Mouse (Mus musculus) kidney, postnatal 0 days (tissue): Measurements from ENCODE around the gene Smim26. TPM values are rescaled to one million over a fixed set of nuclear protein-coding genes. Genes with fewer than 3 reads are reported as not detected.

Experiments
- ATAC-seq: fragments of 200-750 bp; cut with Nextera tagmentation; replicated peaks from 2 replicates; pipeline ENCODE4 v1.8.0; 2017; ENCODE audit warnings: low read depth, moderate number of reproducible peaks, moderate TSS enrichment, moderate library complexity; ENCODE audit not compliant: low FRiP score
- DNase-seq: peaks from one replicate; pipeline ENCODE4 v3.0.0-alpha.2; 2016; ENCODE audit warnings: low spot score
- H3K27ac ChIP-seq: fragments of 300-500 bp; sonication (generic); 2 replicates; pipeline ENCODE4 v1.5.1; 2014; ENCODE audit warnings: mild to moderate bottlenecking
- H3K27me3 ChIP-seq: fragments of 300-500 bp; sonication (generic); 2 replicates; pipeline ENCODE4 v1.6.1; 2014; ENCODE audit warnings: low read length, mixed read lengths; ENCODE audit not compliant: insufficient read depth
- H3K36me3 ChIP-seq: fragments of 300-500 bp; sonication (generic); 2 replicates; pipeline ENCODE4 v1.6.1; 2014; ENCODE audit warnings: low read length, mixed read lengths; ENCODE audit not compliant: insufficient read depth
- H3K4me1 ChIP-seq: fragments of 300-500 bp; sonication (generic); replicated peaks from 2 replicates; pipeline ENCODE4 v1.6.1; 2014; ENCODE audit warnings: antibody characterized with exemption, low read length, mixed read lengths; ENCODE audit not compliant: insufficient read depth
- H3K4me2 ChIP-seq: fragments of 300-500 bp; sonication (generic); 2 replicates; pipeline ENCODE4 v1.6.1; 2014; ENCODE audit warnings: mild to moderate bottlenecking, low read length, moderate library complexity, mixed read lengths
- H3K4me3 ChIP-seq: fragments of 300-500 bp; sonication (generic); replicated peaks from 2 replicates; pipeline ENCODE4 v1.5.1; 2014; ENCODE audit warnings: low read depth, low read length
- H3K9ac ChIP-seq: fragments of 300-500 bp; sonication (generic); 2 replicates; pipeline ENCODE4 v1.6.1; 2014; ENCODE audit warnings: low read depth, low read length
- H3K9me3 ChIP-seq: fragments of 300-500 bp; sonication (generic); replicated peaks from 2 replicates; pipeline ENCODE4 v1.6.1; 2016; ENCODE audit warnings: low read length, inconsistent platforms, mixed read lengths
- CTCF ChIP-seq: IDR thresholded peaks from 2 replicates; pipeline ENCODE4 v1.5.1; 2016; ENCODE audit warnings: antibody characterized with exemption, low read depth, mild to moderate bottlenecking, moderate library complexity
- WGBS: fragments of 180-500 bp; shearing (Covaris S2); extraction: QIAGEN DNeasy Blood & Tissue Kit; methylation state at CpG from one replicate; pipeline ENCODE4 v1.1.7; 2014; 5-methylcytosine and 5-hydroxymethylcytosine counted together
- polyA plus RNA-seq: library from polyadenylated mRNA; unstranded; fragments of >200 nt; fragmentation: Nextera tagmentation; extraction: Ambion mirVana; gene quantifications from 2 replicates; pipeline ENCODE4 v1.2.1, GENCODE M21; 2015

Gene Smim26
- polyA plus RNA-seq, 1 experiment from 2014 or later = 90.6 TPM

DNA sequence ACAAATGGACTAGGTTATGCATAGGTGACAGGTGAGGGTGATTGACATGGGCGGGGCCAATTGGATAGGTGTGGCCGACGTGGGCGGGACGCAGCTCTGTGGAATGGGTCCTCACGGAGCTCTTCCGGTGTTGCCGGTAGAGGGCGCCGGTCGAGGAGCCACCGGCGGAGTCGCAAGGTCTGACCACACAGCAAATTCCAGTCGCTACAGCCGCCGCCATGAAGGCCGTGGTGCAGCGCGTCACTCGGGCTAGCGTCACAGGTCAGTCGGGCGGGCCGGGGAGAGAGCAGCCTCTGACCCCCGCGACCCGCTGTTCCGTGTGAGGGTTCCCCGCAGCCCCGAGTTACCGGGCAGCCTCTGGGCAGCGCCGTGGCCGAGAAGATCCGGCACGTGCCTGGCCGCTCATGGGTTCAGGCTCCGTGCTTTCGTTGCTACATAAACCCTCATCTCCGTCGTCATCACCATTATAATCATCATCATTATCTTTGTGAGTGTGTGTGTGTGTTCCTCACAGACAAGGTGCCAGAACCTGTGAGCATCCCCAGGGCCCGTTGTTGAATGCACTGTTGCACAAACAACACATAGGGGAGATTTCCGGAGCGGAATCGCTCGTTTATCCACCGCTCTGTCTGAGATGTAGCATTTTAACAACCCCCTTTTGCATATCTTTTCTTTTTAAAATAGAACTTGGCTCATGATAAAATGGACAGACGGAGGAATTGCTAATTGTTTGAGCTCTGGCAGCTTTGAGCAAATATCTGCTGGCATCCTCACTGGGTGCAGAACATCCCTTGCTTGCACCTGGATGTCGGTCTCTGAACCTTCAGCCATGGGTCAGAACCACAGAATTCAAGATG is 6.2 kb downstream of the Smim26 start, which contains the start of gene Dtd1:
Dtd1 (plus strand) TSS at position 67 of the 857 bp plus-strand sequence.
- WGBS = 2% methylated on average over 50 of the region's 50 CpGs
- Histone ChIP-seq H3K27me3 (no peaks in the 10 kb centered on the region), H3K9me3 (no peaks in the 10 kb centered on the region), H3K4me2 (peak within 1 kb of the TSS; percentile 61), H3K36me3 (no peaks in the 10 kb centered on the region), H3K4me1 (peaks cover 3% of the 10 kb centered on the region; the same call in 1 of the 2 replicates), H3K27ac (no peak within 1 kb of the TSS), H3K9ac (peak within 1 kb of the TSS; percentile 64), H3K4me3 (peak within 1 kb of the TSS; percentile 50)
- peak; percentile 85 for TF ChIP-seq CTCF
- ATAC-seq (peak; percentile 97), DNase-seq (peak; percentile 92)

DNA sequence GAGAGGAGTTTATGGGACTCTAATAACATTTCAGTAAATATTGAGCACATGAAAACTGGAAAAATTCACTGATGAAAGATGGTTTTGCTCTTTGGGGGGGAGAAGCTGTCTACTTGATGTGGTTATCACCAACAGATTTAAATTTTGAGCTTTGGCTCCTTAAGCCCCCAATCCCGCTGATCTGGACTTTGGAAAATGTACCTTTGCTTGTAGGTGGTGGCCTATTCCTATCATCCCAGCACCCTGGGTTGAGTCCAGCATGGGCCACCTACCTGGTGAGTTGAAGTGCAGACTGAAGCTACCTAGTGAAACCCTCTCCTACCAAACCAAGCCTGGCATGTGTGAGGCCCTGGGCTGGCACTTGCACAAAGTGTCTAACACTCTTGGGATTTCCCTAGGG is 7.7 kb downstream of the Smim26 start:
- Histone ChIP-seq H3K9ac (no peak overlapping the region), H3K36me3 (no peaks in the 10 kb centered on the region), H3K27ac (no peak overlapping the region), H3K9me3 (no peaks in the 10 kb centered on the region), H3K4me3 (no peak overlapping the region), H3K4me2 (no peak overlapping the region), H3K27me3 (no peaks in the 10 kb centered on the region), H3K4me1 (peaks cover 3% of the 10 kb centered on the region; the same call in 1 of the 2 replicates)
- DNase-seq (no peak), ATAC-seq (no peak)
- WGBS = 93% methylated on average over 1 of the region's 1 CpGs
- no peak for TF ChIP-seq CTCF

DNA sequence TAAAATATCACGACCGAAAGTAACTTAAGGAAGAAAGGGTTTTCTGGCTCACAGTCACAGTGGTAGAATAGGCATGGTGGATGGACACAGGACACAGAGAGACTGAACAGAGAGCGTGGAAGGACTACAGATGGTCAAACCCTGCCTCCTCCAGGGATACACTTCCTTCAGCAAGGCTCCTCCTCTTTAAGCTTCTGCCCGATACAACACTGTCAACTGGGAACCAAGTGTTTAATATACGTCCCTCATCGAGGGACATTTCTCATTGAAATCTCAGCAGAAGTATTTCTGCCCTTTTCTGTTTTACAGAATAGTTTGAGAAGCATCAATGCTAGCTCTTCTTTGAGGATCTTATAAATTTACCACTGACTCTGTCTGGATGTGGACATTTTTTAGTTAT is 20.1 kb downstream of the Smim26 start:
- no peak overlapping the region for H3K4me2 ChIP-seq
- no peaks in the 10 kb centered on the region for H3K4me1 ChIP-seq
- H3K9ac ChIP-seq = no peak overlapping the region
- ATAC-seq = no peak
- no peak for DNase-seq
- no peaks in the 10 kb centered on the region for H3K36me3 ChIP-seq
- H3K4me3 ChIP-seq = no peak overlapping the region
- no peak overlapping the region for H3K27ac ChIP-seq
- no peaks in the 10 kb centered on the region for H3K27me3 ChIP-seq
- no peaks in the 10 kb centered on the region for H3K9me3 ChIP-seq
- no peak for TF ChIP-seq CTCF
- WGBS = 88% methylated on average over 6 of the region's 6 CpGs

DNA sequence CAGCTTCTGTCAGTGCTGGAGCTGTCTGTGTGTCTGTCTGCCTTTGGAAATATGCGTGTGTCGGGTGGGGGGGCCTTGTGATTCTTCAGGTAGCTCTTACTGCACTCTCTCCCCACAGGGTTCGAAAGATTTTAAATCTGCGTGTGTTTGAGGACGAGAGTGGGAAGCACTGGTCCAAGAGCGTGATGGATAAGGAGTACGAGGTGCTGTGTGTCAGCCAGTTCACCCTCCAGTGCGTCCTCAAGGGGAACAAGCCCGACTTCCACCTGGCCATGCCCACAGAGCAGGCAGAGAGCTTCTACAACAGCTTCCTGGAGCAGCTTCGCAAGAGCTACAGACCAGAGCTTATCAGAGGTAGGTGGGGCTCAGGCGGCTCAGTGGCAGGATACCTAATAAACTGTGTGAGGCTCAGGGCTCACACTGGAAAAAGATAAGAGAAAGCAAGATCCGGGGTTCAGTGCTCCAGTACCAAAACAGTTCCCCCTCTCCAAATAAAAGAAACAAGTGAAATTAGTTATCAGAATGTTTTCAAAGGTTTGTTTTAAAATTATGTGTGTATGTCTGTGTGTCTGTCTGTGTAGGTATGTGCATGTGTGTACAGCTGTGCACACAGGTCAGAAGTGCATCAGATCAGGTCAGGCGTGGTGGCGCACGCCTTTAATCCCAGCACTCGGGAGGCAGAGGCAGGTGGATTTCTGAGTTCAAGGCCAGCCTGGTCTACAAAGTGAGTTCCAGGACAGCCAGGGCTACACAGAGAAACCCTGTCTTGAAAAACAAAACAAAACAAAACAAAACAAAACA is 23.4 kb downstream of the Smim26 start:
- Histone ChIP-seq H3K9me3 (no peaks in the 10 kb centered on the region), H3K36me3 (no peaks in the 10 kb centered on the region), H3K27me3 (no peaks in the 10 kb centered on the region), H3K4me2 (no peak overlapping the region), H3K27ac (no peak overlapping the region), H3K4me1 (no peaks in the 10 kb centered on the region), H3K4me3 (no peak overlapping the region), H3K9ac (no peak overlapping the region)
- WGBS = 89% methylated on average over 16 of the region's 16 CpGs
- ATAC-seq = no peak
- no peak for TF ChIP-seq CTCF
- no peak for DNase-seq

DNA sequence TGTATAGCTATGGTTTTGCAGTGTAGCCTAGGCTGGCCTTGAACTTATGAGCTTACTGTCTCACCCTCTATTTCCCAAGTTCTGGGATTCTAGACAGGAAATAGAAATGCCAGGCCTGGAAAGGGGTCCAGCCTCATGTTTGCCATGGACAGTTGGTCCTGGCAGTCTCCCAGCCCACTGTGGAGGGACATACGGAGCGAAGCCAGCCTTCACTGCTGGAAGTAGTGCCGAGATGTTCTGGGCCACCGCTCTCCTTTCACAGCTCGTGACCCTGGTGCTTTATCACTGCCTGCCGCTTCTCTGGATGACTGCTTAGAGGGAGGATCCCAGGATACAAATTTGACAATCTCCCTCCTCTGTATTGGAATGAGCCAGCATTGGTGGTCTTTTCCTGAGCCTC is 27.6 kb downstream of the Smim26 start:
- Histone ChIP-seq H3K27ac (no peak overlapping the region), H3K9ac (no peak overlapping the region), H3K9me3 (no peaks in the 10 kb centered on the region), H3K4me3 (no peak overlapping the region), H3K36me3 (no peaks in the 10 kb centered on the region), H3K4me2 (no peak overlapping the region), H3K27me3 (no peaks in the 10 kb centered on the region), H3K4me1 (no peaks in the 10 kb centered on the region)
- TF ChIP-seq CTCF = no peak
- ATAC-seq (peak; percentile 49; the same call in 1 of the 2 replicates), DNase-seq (peak; percentile 62)
- WGBS = 43% methylated on average over 6 of the region's 6 CpGs

DNA sequence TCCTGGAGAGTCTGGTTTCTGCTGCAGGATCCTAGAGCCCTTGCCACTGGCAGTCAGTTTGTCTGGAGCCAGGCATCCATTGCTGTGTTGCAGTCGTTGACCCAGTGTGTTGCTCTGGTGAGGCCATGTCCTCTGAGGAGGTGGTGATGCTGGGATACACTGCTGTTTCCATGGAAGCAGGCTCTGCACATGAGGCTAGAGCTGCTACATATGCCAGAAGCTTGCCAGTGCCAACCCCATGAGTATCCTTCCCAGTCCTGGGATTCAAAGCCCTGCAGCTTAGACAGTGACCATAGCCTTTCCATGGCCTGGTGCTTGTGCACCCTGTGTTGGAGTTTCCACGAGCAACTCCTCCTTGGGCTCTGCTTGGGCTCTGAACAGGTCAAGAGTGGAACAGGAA is 39.7 kb downstream of the Smim26 start:
- no peak overlapping the region for H3K4me2 ChIP-seq
- no peak overlapping the region for H3K9ac ChIP-seq
- H3K36me3 ChIP-seq = no peaks in the 10 kb centered on the region
- no peak for TF ChIP-seq CTCF
- no peaks in the 10 kb centered on the region for H3K4me1 ChIP-seq
- ATAC-seq (no peak), DNase-seq (no peak)
- no peaks in the 10 kb centered on the region for H3K9me3 ChIP-seq
- no peak overlapping the region for H3K27ac ChIP-seq
- H3K27me3 ChIP-seq = no peaks in the 10 kb centered on the region
- no peak overlapping the region for H3K4me3 ChIP-seq
- 91% methylated on average over 2 of the region's 2 CpGs for WGBS
